Mouse (Mus musculus) MEL (cell line): ENCODE data around the gene Map6.

Source experiments
- MAFK ChIP-seq: IDR thresholded peaks from 2 replicates; pipeline ENCODE4 v1.6.1; 2011; ENCODE audit warnings: low read depth, mild to moderate bottlenecking, low read length, improper control_type of control experiment, borderline replicate concordance
- MAX ChIP-seq: IDR thresholded peaks from 2 replicates; pipeline ENCODE4 v1.6.1; 2011; ENCODE audit warnings: low read length, improper control_type of control experiment

DNA sequence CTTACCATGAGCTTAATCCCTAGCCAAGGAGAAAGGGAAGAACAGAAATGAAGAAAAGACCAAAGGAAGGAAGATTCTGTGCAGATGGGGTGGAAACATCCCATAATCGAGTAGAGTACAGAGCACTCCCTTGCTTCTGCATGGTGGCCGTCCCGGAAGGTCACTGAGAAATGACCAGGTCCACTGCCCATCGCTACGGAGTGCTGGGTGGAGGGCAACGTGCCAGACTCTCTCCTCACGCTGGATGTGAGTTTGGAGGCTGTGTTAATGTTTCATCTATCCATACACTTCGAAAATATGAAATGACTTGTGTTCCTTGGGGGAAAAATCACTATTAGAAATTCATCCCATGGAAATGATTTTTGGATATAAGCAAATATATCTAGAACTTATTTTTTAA is 91.1 kb downstream of the Map6 start:
- no peak for TF ChIP-seq MAX
- TF ChIP-seq MAFK: no peak
